Mouse (Mus musculus) testis, postnatal 10 days (tissue): ENCODE data around the gene Rplp2.

Source experiments
- DNase-seq: peaks from one replicate; pipeline ENCODE4 v3.0.0; 2021; ENCODE audit warnings: low spot score

The Rplp2 gene

GRCm38 (mm10) chr7:141467230-141468030, 20.3 kb downstream of the Rplp2 start, which contains the start of gene Cd151:
Gene Cd151, plus strand, starts transcription at chr7:141467392.
- DNase-seq = peak; percentile 95

GRCm38 (mm10) chr7:141468164-141468521, 21.0 kb downstream of the Rplp2 start:
- DNase-seq = peak; percentile 66

GRCm38 (mm10) chr7:141468522-141469211, 21.5 kb downstream of the Rplp2 start:
- DNase-seq = peak; percentile 74

- DNase-seq = no peak
Measured at GRCm38 (mm10) chr7:141469352-141469751, 22.2 kb downstream of the Rplp2 start.

GRCm38 (mm10) chr7:141469901-141470636, 22.9 kb downstream of the Rplp2 start:
- no peak for DNase-seq

GRCm38 (mm10) chr7:141470637-141470944, 23.4 kb downstream of the Rplp2 start:
- DNase-seq = no peak

- no peak for DNase-seq
Measured at GRCm38 (mm10) chr7:141471236-141471635, 24.1 kb downstream of the Rplp2 start.

- DNase-seq = no peak
Measured at GRCm38 (mm10) chr7:141472226-141472625, 25.1 kb downstream of the Rplp2 start.

GRCm38 (mm10) chr7:141472763-141473162, 25.6 kb downstream of the Rplp2 start:
- DNase-seq = no peak

GRCm38 (mm10) chr7:141474160-141474559, 27.0 kb downstream of the Rplp2 start:
- no peak for DNase-seq

- DNase-seq = peak; percentile 91
Measured at GRCm38 (mm10) chr7:141475011-141475804, 28.0 kb downstream of the Rplp2 start, which contains the start of the genes Polr2l and Tspan4. Gene Polr2l, minus strand, starts transcription at chr7:141475132. Gene Tspan4, plus strand, starts transcription at chr7:141475240.

GRCm38 (mm10) chr7:141475805-141476158, 28.6 kb downstream of the Rplp2 start:
- DNase-seq = no peak

- DNase-seq = peak; percentile 89
Measured at GRCm38 (mm10) chr7:141476226-141476980, 29.2 kb downstream of the Rplp2 start.

GRCm38 (mm10) chr7:141476981-141477370, 29.8 kb downstream of the Rplp2 start:
- DNase-seq = no peak

- no peak for DNase-seq
Measured at GRCm38 (mm10) chr7:141477578-141478269, 30.6 kb downstream of the Rplp2 start.

- no peak for DNase-seq
Measured at GRCm38 (mm10) chr7:141478270-141478748, 31.1 kb downstream of the Rplp2 start.

- peak; percentile 67 for DNase-seq
Measured at GRCm38 (mm10) chr7:141480842-141481497, 33.8 kb downstream of the Rplp2 start.

- peak; percentile 74 for DNase-seq
Measured at GRCm38 (mm10) chr7:141481498-141482401, 34.6 kb downstream of the Rplp2 start.

- DNase-seq = no peak
Measured at GRCm38 (mm10) chr7:141482531-141483024, 35.4 kb downstream of the Rplp2 start.
